Mouse (Mus musculus): Measurements from ENCODE around the gene Gjd3. TPM values are rescaled to one million over a fixed set of nuclear protein-coding genes. Genes with fewer than 3 reads are reported as not detected.

Gjd3 gene
- polyA plus RNA-seq, 1 experiment: 3.4 TPM

- TF ChIP-seq POLR2A (IDR thresholded peaks at IDR 0.05; ENCODE audit: extremely low read depth, insufficient read depth, low read length) (no peak), CTCF (IDR thresholded peaks at IDR 0.05; ENCODE audit: extremely low read depth, insufficient read depth, low read length) (no peak)
- peak overlapping the region; percentile 85 for H3K27ac ChIP-seq (ENCODE audit: insufficient read depth, low read length)
- no peak overlapping the region; the same call in 1 of the 2 replicates for H3K4me3 ChIP-seq (ENCODE audit: insufficient read depth, low read length)
- H3K4me1 ChIP-seq (ENCODE audit: control insufficient read depth, insufficient read depth, low read length): peaks cover 10% of the 10 kb centered on the region
Observed at GRCm38 (mm10) chr11:98942555-98942922, 40.3 kb downstream of the Gjd3 start.

GRCm38 (mm10) chr11:98941826-98942550, 40.8 kb downstream of the Gjd3 start:
- Histone ChIP-seq H3K27ac (ENCODE audit: insufficient read depth, low read length) (peak overlapping the region; percentile 85), H3K4me1 (ENCODE audit: control insufficient read depth, insufficient read depth, low read length) (peaks cover 10% of the 10 kb centered on the region), H3K4me3 (ENCODE audit: insufficient read depth, low read length) (peak overlapping the region; percentile 25)
- 0 out of 2 replicates have a peak, but pooled peaks have one; percentile 26 for TF ChIP-seq POLR2A (IDR thresholded peaks at IDR 0.05; ENCODE audit: extremely low read depth, insufficient read depth, low read length)
- no peak for TF ChIP-seq CTCF (IDR thresholded peaks at IDR 0.05; ENCODE audit: extremely low read depth, insufficient read depth, low read length)

- H3K4me1 ChIP-seq (ENCODE audit: control insufficient read depth, insufficient read depth, low read length): peaks cover 10% of the 10 kb centered on the region
- H3K4me3 ChIP-seq (ENCODE audit: insufficient read depth, low read length): peak overlapping the region; percentile 25
- TF ChIP-seq CTCF (IDR thresholded peaks at IDR 0.05; ENCODE audit: extremely low read depth, insufficient read depth, low read length) (no peak), POLR2A (IDR thresholded peaks at IDR 0.05; ENCODE audit: extremely low read depth, insufficient read depth, low read length) (no peak)
- peak overlapping the region; percentile 61 for H3K27ac ChIP-seq (ENCODE audit: insufficient read depth, low read length)
Observed at GRCm38 (mm10) chr11:98941341-98941825, 41.4 kb downstream of the Gjd3 start.

GRCm38 (mm10) chr11:98940776-98941175, 42.0 kb downstream of the Gjd3 start:
- peak overlapping the region; percentile 25; the same call in 1 of the 2 replicates for H3K4me3 ChIP-seq (ENCODE audit: insufficient read depth, low read length)
- peak overlapping the region; percentile 44; the same call in 1 of the 2 replicates for H3K27ac ChIP-seq (ENCODE audit: insufficient read depth, low read length)
- TF ChIP-seq POLR2A (IDR thresholded peaks at IDR 0.05; ENCODE audit: extremely low read depth, insufficient read depth, low read length) (no peak), CTCF (IDR thresholded peaks at IDR 0.05; ENCODE audit: extremely low read depth, insufficient read depth, low read length) (no peak)
- H3K4me1 ChIP-seq (ENCODE audit: control insufficient read depth, insufficient read depth, low read length): peaks cover 10% of the 10 kb centered on the region

GRCm38 (mm10) chr11:98939953-98940641, 42.7 kb downstream of the Gjd3 start:
- Histone ChIP-seq H3K4me1 (ENCODE audit: control insufficient read depth, insufficient read depth, low read length) (peaks cover 10% of the 10 kb centered on the region), H3K4me3 (ENCODE audit: insufficient read depth, low read length) (no peak overlapping the region; the same call in 1 of the 2 replicates), H3K27ac (ENCODE audit: insufficient read depth, low read length) (no peak overlapping the region)
- TF ChIP-seq POLR2A (IDR thresholded peaks at IDR 0.05; ENCODE audit: extremely low read depth, insufficient read depth, low read length) (no peak), CTCF (IDR thresholded peaks at IDR 0.05; ENCODE audit: extremely low read depth, insufficient read depth, low read length) (no peak)

- Histone ChIP-seq H3K4me3 (ENCODE audit: insufficient read depth, low read length) (no peak overlapping the region), H3K4me1 (ENCODE audit: control insufficient read depth, insufficient read depth, low read length) (peaks cover 10% of the 10 kb centered on the region), H3K27ac (ENCODE audit: insufficient read depth, low read length) (no peak overlapping the region)
- no peak for TF ChIP-seq CTCF (IDR thresholded peaks at IDR 0.05; ENCODE audit: extremely low read depth, insufficient read depth, low read length)
- TF ChIP-seq POLR2A (IDR thresholded peaks at IDR 0.05; ENCODE audit: extremely low read depth, insufficient read depth, low read length): no peak
Observed at GRCm38 (mm10) chr11:98939084-98939952, 43.5 kb downstream of the Gjd3 start.

- TF ChIP-seq CTCF (IDR thresholded peaks at IDR 0.05; ENCODE audit: extremely low read depth, insufficient read depth, low read length) (no peak), POLR2A (IDR thresholded peaks at IDR 0.05; ENCODE audit: extremely low read depth, insufficient read depth, low read length) (no peak)
- peak overlapping the region; percentile 36; the same call in 1 of the 2 replicates for H3K4me3 ChIP-seq (ENCODE audit: insufficient read depth, low read length)
- peaks cover 10% of the 10 kb centered on the region for H3K4me1 ChIP-seq (ENCODE audit: control insufficient read depth, insufficient read depth, low read length)
- H3K27ac ChIP-seq (ENCODE audit: insufficient read depth, low read length): no peak overlapping the region
Observed at GRCm38 (mm10) chr11:98938701-98939083, 44.1 kb downstream of the Gjd3 start.

- Histone ChIP-seq H3K4me1 (ENCODE audit: control insufficient read depth, insufficient read depth, low read length) (peaks cover 10% of the 10 kb centered on the region), H3K4me3 (ENCODE audit: insufficient read depth, low read length) (peak overlapping the region; percentile 36), H3K27ac (ENCODE audit: insufficient read depth, low read length) (no peak overlapping the region)
- no peak for TF ChIP-seq POLR2A (IDR thresholded peaks at IDR 0.05; ENCODE audit: extremely low read depth, insufficient read depth, low read length)
- TF ChIP-seq CTCF (IDR thresholded peaks at IDR 0.05; ENCODE audit: extremely low read depth, insufficient read depth, low read length): no peak
Observed at GRCm38 (mm10) chr11:98937914-98938694, 44.7 kb downstream of the Gjd3 start.

Measured in cortical plate, adult 2 months (tissue).